Mouse (Mus musculus): ENCODE data around the gene Dnmbp. TPM values are rescaled to one million over a fixed set of nuclear protein-coding genes. Genes with fewer than 3 reads are reported as not detected.

The Dnmbp gene
- polyA plus RNA-seq, 1 experiment from 2014 or later: 14.5 TPM

DNA sequence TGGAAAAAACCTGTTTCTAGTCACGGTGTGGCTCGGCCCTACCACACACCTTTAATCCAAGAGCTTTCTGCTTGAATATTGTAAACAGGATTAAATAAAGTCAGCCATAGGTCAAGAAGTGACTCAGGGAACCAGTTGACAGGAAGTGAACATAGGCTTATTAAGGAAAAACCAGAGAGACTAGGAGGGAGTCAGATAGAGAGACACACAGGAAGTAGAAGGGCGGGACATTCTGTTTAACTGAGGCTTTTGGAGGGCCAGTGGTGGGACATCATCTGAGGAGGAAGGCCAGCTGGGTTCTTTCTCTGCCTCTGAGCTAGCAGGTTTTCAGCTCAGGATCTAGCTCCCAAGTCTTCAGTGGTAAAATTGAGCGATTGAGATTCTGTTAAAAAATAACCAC is 20.1 kb downstream of the Dnmbp start:
- no peak overlapping the region for H3K27ac ChIP-seq (ENCODE audit: low read depth, low read length)
- H3K27me3 ChIP-seq (ENCODE audit: control insufficient read depth, insufficient read depth, low read length): no peaks in the 10 kb centered on the region
- peaks cover 4% of the 10 kb centered on the region; the same call in 1 of the 2 replicates for H3K4me1 ChIP-seq (ENCODE audit: control insufficient read depth, insufficient read depth, low read length)
- WGBS: 94% methylated on average over 4 of the region's 4 CpGs
- H3K9me3 ChIP-seq (ENCODE audit: control insufficient read depth, low read length): no peaks in the 10 kb centered on the region
- DNase-seq (ENCODE audit: low spot score, missing footprints): no peak
- H3K4me2 ChIP-seq: no peak overlapping the region
- ATAC-seq (ENCODE audit: low FRiP score): no peak
- H3K9ac ChIP-seq (ENCODE audit: low read length): no peak overlapping the region
- no peak overlapping the region for H3K4me3 ChIP-seq (ENCODE audit: low read depth, low read length)
- no peaks in the 10 kb centered on the region for H3K36me3 ChIP-seq (ENCODE audit: control insufficient read depth, insufficient read depth, low read length)

DNA sequence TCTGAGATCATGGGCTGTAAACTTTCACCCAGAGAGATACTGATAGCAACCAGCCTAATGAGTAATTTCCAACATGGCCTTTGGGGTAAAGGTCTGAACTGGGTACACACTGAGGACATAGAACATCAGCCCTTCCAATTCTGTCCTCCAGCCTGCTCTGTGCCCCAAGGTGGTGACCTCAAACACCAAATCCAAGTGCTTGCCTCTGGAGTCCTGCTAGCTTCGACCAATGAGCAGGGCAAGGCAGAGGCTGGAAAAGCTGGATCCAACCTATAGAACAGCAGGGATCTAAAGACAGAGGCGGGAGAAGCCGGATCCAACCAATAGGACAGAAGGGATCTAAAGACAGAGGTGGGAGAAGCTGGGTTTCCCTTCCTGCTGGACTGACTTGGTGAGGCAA is 21.2 kb downstream of the Dnmbp start:
- Histone ChIP-seq H3K9ac (ENCODE audit: low read length) (no peak overlapping the region), H3K4me2 (no peak overlapping the region), H3K27ac (ENCODE audit: low read depth, low read length) (no peak overlapping the region), H3K36me3 (ENCODE audit: control insufficient read depth, insufficient read depth, low read length) (no peaks in the 10 kb centered on the region), H3K4me3 (ENCODE audit: low read depth, low read length) (no peak overlapping the region), H3K9me3 (ENCODE audit: control insufficient read depth, low read length) (no peaks in the 10 kb centered on the region), H3K4me1 (ENCODE audit: control insufficient read depth, insufficient read depth, low read length) (peaks cover 4% of the 10 kb centered on the region; the same call in 1 of the 2 replicates), H3K27me3 (ENCODE audit: control insufficient read depth, insufficient read depth, low read length) (no peaks in the 10 kb centered on the region)
- DNase-seq (ENCODE audit: low spot score, missing footprints) (no peak), ATAC-seq (ENCODE audit: low FRiP score) (no peak)
- WGBS: 79% methylated on average over 3 of the region's 3 CpGs

DNA sequence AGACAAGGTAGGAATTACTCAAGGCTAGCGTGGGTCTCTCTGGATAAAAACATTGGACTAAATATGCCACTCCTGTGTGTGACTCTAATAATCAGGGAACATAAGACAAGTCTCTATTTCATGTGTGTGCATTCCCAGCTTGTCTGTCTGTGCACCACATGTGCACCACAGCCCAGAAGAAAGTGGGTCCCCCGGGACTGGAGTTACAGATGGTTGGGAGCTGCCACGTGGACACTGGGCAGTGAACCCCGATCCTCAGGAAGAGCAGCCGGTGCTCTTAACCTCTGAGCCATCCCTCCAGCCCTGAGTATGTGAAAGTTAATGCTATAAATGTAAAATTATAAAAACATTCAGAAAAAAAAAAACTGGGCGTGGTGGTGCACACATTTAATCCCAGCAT is 22.2 kb downstream of the Dnmbp start:
- H3K4me1 ChIP-seq (ENCODE audit: control insufficient read depth, insufficient read depth, low read length): peaks cover 4% of the 10 kb centered on the region; the same call in 1 of the 2 replicates

DNA sequence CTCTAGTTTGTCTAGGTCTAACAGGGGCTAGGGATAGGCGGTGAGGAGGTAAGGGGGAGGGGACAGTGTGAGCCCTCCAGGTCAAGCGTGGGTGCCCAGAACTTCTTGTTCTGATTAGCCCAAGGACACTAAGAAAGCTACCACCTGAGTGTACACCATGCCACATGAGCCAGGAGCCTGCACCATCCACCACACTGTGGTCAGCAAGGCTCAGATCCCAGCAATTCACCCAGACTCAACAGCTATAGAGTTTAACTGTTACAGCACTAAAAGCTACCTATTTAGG is 22.6 kb downstream of the Dnmbp start:
- DNase-seq (ENCODE audit: low spot score, missing footprints) (no peak), ATAC-seq (ENCODE audit: low FRiP score) (no peak)
- Histone ChIP-seq H3K27ac (ENCODE audit: low read depth, low read length) (no peak overlapping the region), H3K9me3 (ENCODE audit: control insufficient read depth, low read length) (no peaks in the 10 kb centered on the region), H3K27me3 (ENCODE audit: control insufficient read depth, insufficient read depth, low read length) (no peaks in the 10 kb centered on the region), H3K36me3 (ENCODE audit: control insufficient read depth, insufficient read depth, low read length) (no peaks in the 10 kb centered on the region), H3K4me2 (no peak overlapping the region), H3K4me1 (ENCODE audit: control insufficient read depth, insufficient read depth, low read length) (peaks cover 4% of the 10 kb centered on the region; the same call in 1 of the 2 replicates), H3K4me3 (ENCODE audit: low read depth, low read length) (no peak overlapping the region), H3K9ac (ENCODE audit: low read length) (no peak overlapping the region)
- WGBS: 75% methylated on average over 2 of the region's 2 CpGs

More for the DNA sequence above, 22.2 kb downstream of the Dnmbp start:
- Histone ChIP-seq H3K9me3 (ENCODE audit: control insufficient read depth, low read length) (no peaks in the 10 kb centered on the region), H3K4me2 (no peak overlapping the region), H3K27ac (ENCODE audit: low read depth, low read length) (no peak overlapping the region), H3K4me3 (ENCODE audit: low read depth, low read length) (no peak overlapping the region), H3K36me3 (ENCODE audit: control insufficient read depth, insufficient read depth, low read length) (no peaks in the 10 kb centered on the region), H3K27me3 (ENCODE audit: control insufficient read depth, insufficient read depth, low read length) (no peaks in the 10 kb centered on the region), H3K9ac (ENCODE audit: low read length) (no peak overlapping the region)
- 88% methylated on average over 6 of the region's 6 CpGs for WGBS
- ATAC-seq (ENCODE audit: low FRiP score) (no peak), DNase-seq (ENCODE audit: low spot score, missing footprints) (no peak)

DNA sequence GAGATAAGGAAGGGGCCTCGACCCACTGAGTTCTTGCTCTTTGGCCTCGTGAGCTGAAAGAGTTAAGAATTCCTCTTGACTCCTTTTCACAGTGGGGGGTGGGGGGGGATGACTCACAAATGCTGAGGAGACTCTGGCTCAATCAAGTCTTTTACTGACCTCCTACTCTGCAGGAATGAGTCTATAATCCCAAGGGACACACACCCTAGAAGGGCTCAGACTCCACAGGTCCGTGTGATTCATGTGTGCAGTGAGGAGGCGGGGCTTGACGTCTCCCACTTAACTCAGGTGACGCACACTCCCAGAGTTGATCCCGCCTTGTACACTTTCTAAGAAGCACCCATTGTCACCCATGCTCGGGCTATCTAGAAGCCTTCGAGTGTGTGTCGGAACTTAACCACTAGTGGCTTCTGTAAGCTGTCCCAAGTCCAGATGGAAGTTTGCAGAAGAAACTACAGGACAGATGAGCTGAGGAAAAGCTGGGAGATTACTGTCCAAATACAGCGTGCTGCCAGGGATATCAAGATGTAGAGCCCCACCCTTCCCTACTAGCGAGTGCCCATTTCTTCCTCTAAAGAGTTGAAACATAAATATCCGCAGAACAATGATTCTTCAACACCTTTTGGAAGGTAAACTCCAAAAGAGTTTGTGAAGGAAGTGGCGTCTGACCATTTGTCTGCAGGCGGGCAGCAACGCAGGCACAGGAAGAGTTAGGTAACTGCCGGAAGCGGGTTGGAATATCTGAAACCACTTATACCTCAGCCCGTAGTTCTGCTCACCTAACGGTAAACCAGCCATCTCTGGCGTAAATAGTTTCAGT is 23.2 kb downstream of the Dnmbp start:
- Histone ChIP-seq H3K36me3 (ENCODE audit: control insufficient read depth, insufficient read depth, low read length) (no peaks in the 10 kb centered on the region), H3K9ac (ENCODE audit: low read length) (no peak overlapping the region), H3K4me3 (ENCODE audit: low read depth, low read length) (no peak overlapping the region), H3K9me3 (ENCODE audit: control insufficient read depth, low read length) (no peaks in the 10 kb centered on the region), H3K4me1 (ENCODE audit: control insufficient read depth, insufficient read depth, low read length) (peaks cover 4% of the 10 kb centered on the region; the same call in 1 of the 2 replicates), H3K4me2 (no peak overlapping the region), H3K27ac (ENCODE audit: low read depth, low read length) (no peak overlapping the region), H3K27me3 (ENCODE audit: control insufficient read depth, insufficient read depth, low read length) (no peaks in the 10 kb centered on the region)
- ATAC-seq (ENCODE audit: low FRiP score): no peak
- WGBS: 70% methylated on average over 21 of the region's 21 CpGs
- DNase-seq (ENCODE audit: low spot score, missing footprints): no peak

DNA sequence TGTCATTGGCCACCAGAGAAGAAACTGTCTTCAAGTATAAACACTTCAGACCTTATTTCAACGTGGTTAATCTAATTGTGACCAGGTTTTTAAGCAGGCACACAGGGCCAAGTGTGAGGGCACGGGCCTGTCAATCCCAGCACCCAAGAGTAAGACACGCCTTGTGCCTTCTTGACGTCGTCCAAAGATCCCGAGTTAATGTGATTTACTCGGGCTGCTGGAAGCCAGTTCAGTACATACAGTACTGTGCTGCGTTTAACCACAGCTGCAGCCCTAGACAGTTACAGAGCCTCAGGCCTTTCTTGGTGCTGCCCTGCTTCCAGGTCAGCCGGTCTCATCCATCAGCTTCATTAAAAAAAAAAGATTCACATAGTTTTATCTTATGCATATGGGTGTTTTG is 24.6 kb downstream of the Dnmbp start:
- no peak overlapping the region for H3K27ac ChIP-seq (ENCODE audit: low read depth, low read length)
- WGBS: 79% methylated on average over 9 of the region's 9 CpGs
- no peaks in the 10 kb centered on the region for H3K9me3 ChIP-seq (ENCODE audit: control insufficient read depth, low read length)
- ATAC-seq (ENCODE audit: low FRiP score) (no peak), DNase-seq (ENCODE audit: low spot score, missing footprints) (no peak)
- H3K27me3 ChIP-seq (ENCODE audit: control insufficient read depth, insufficient read depth, low read length): no peaks in the 10 kb centered on the region
- no peaks in the 10 kb centered on the region for H3K36me3 ChIP-seq (ENCODE audit: control insufficient read depth, insufficient read depth, low read length)
- no peak overlapping the region for H3K4me3 ChIP-seq (ENCODE audit: low read depth, low read length)
- no peak overlapping the region for H3K4me2 ChIP-seq
- H3K9ac ChIP-seq (ENCODE audit: low read length): no peak overlapping the region
- H3K4me1 ChIP-seq (ENCODE audit: control insufficient read depth, insufficient read depth, low read length): peaks cover under 1% of the 10 kb centered on the region; the same call in 1 of the 2 replicates

DNA sequence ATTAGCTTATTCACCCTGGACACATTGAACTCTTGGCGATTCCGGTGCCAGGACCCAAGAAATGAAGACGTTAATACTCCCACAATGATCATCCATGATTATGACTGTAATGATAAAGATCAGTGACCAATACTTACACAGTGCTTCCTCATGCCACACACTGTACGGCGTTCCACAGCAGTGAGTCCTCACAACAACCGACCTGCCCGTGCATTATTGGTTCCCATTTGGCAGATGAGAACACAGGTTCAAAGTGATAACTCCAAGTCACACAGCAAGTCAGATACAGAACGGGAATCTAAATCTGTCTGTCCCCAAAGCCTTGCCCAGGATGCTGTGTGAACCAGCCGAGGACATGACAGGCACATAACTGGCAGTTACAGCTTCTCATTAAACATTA is 25.0 kb downstream of the Dnmbp start:
- H3K27ac ChIP-seq (ENCODE audit: low read depth, low read length): no peak overlapping the region
- no peak overlapping the region for H3K4me3 ChIP-seq (ENCODE audit: low read depth, low read length)
- no peaks in the 10 kb centered on the region for H3K4me1 ChIP-seq (ENCODE audit: control insufficient read depth, insufficient read depth, low read length)
- H3K27me3 ChIP-seq (ENCODE audit: control insufficient read depth, insufficient read depth, low read length): no peaks in the 10 kb centered on the region
- DNase-seq (ENCODE audit: low spot score, missing footprints): no peak
- H3K4me2 ChIP-seq: no peak overlapping the region
- no peaks in the 10 kb centered on the region for H3K36me3 ChIP-seq (ENCODE audit: control insufficient read depth, insufficient read depth, low read length)
- 88% methylated on average over 9 of the region's 9 CpGs for WGBS
- no peak overlapping the region for H3K9ac ChIP-seq (ENCODE audit: low read length)
- no peaks in the 10 kb centered on the region for H3K9me3 ChIP-seq (ENCODE audit: control insufficient read depth, low read length)
- ATAC-seq (ENCODE audit: low FRiP score): no peak

DNA sequence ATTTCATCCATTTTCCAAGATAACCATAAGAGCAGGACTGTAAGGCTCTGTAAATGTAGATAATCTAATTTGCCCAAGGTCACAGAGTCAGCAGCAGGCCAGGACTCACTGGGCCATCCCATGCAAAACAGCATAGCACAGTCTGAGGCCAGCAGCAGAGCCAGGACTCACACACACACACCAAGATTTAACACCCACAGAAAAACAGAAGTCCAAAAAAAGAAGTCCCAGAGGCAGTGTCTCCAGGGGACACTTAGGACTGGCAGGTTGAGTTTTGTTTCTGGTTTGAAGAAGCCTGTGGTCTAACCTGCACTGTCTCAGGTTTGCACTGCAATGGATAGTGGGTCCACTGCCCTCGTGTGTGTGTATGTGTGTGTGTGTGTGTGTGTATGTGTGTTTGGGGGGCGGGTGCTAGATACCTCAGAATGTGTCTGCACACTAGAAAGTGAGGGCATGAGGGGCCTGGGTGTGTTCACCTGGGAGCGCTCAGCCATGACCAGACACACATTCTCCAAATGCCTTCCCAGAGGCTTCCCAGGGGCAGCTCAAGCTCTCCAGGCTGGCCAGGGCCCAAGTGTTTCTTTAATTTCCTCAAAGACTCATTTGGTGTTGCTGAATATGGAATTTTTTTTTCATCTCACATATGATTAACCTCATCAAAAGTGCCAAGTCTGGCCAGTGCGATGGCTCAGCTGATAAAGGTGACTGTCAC is 27.1 kb downstream of the Dnmbp start:
- Histone ChIP-seq H3K9ac (ENCODE audit: low read length) (no peak overlapping the region), H3K27ac (ENCODE audit: low read depth, low read length) (no peak overlapping the region), H3K4me1 (ENCODE audit: control insufficient read depth, insufficient read depth, low read length) (no peaks in the 10 kb centered on the region), H3K4me3 (ENCODE audit: low read depth, low read length) (no peak overlapping the region), H3K4me2 (no peak overlapping the region), H3K9me3 (ENCODE audit: control insufficient read depth, low read length) (no peaks in the 10 kb centered on the region), H3K27me3 (ENCODE audit: control insufficient read depth, insufficient read depth, low read length) (no peaks in the 10 kb centered on the region), H3K36me3 (ENCODE audit: control insufficient read depth, insufficient read depth, low read length) (no peaks in the 10 kb centered on the region)
- 91% methylated on average over 4 of the region's 4 CpGs for WGBS
- ATAC-seq (ENCODE audit: low FRiP score): no peak
- no peak for DNase-seq (ENCODE audit: low spot score, missing footprints)

DNA sequence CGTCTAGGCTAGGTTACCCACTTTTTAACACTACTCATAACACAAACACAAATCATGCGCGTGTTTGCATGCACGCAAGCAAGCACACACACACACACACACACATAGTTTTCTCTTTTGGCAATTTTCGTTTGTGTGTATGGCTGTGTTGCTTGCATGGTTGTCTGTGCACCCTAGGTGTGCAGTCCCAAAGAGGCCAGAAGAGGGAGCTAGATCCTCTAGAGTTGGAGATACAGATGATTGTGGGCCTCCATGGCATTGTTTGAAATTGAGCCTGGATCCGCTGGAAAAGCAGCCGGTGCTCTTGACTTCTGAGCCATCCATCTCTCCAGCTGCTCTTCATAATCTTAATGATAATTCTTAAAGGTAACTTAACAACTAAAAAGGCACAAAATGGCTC is 33.5 kb downstream of the Dnmbp start:
- no peak overlapping the region for H3K4me2 ChIP-seq
- H3K27me3 ChIP-seq (ENCODE audit: control insufficient read depth, insufficient read depth, low read length): no peaks in the 10 kb centered on the region
- H3K36me3 ChIP-seq (ENCODE audit: control insufficient read depth, insufficient read depth, low read length): no peaks in the 10 kb centered on the region
- WGBS: 93% methylated on average over 7 of the region's 7 CpGs
- ATAC-seq (ENCODE audit: low FRiP score) (no peak), DNase-seq (ENCODE audit: low spot score, missing footprints) (no peak)
- no peak overlapping the region for H3K9ac ChIP-seq (ENCODE audit: low read length)
- no peak overlapping the region for H3K27ac ChIP-seq (ENCODE audit: low read depth, low read length)
- no peak overlapping the region for H3K4me3 ChIP-seq (ENCODE audit: low read depth, low read length)
- no peaks in the 10 kb centered on the region for H3K9me3 ChIP-seq (ENCODE audit: control insufficient read depth, low read length)
- H3K4me1 ChIP-seq (ENCODE audit: control insufficient read depth, insufficient read depth, low read length): peaks cover 4% of the 10 kb centered on the region; the same call in 1 of the 2 replicates

All from midbrain, embryonic 11.5 days (tissue).